Mouse (Mus musculus) C2C12 (cell line): Measurements from ENCODE around the gene Aldoart2. TPM values are rescaled to one million over a fixed set of nuclear protein-coding genes. Genes with fewer than 3 reads are reported as not detected.

ENCODE experiments used
- H3K27me3 ChIP-seq: one replicate; pipeline ENCODE4 v1.6.1; 2011; ENCODE audit not compliant: control insufficient read depth, insufficient read depth, insufficient read length
- H3K36me3 ChIP-seq: one replicate; pipeline ENCODE4 v1.6.1; 2011; ENCODE audit not compliant: control insufficient read depth, insufficient read depth
- H3K4me3 ChIP-seq: one replicate; pipeline ENCODE4 v1.5.1; 2011; ENCODE audit warnings: mild to moderate bottlenecking, control low read depth; ENCODE audit not compliant: poor library complexity, insufficient read depth, severe bottlenecking
- H3K79me2 ChIP-seq: one replicate; pipeline ENCODE4 v1.6.1; 2011; ENCODE audit not compliant: control insufficient read depth, insufficient read depth
- H3K79me3 ChIP-seq: one replicate; pipeline ENCODE4 v1.6.1; 2011; ENCODE audit warnings: low read depth, control low read depth
- H3ac ChIP-seq: one replicate; pipeline ENCODE3; 2011; ENCODE audit warnings: low read depth; ENCODE audit not compliant: control insufficient read depth, insufficient read length
- CEBPB ChIP-seq: IDR thresholded peaks from one replicate; pipeline ENCODE4 v1.6.1; 2011; ENCODE audit warnings: low read depth, mild to moderate bottlenecking, control low read depth, moderate library complexity
- CTCF ChIP-seq: IDR thresholded peaks from one replicate; pipeline ENCODE4 v1.5.1; 2011; ENCODE audit not compliant: control insufficient read depth, insufficient read depth, insufficient read length
- FOSL1 ChIP-seq: IDR thresholded peaks from one replicate; pipeline ENCODE4 v1.8.0; 2011; ENCODE audit warnings: mild to moderate bottlenecking, low read length; ENCODE audit not compliant: poor library complexity, insufficient read depth, severe bottlenecking
- MAX ChIP-seq: IDR thresholded peaks from one replicate; pipeline ENCODE4 v1.6.1; 2011; ENCODE audit warnings: mild to moderate bottlenecking, control low read depth
- MYOD1 ChIP-seq: IDR thresholded peaks from one replicate; pipeline ENCODE4 v1.6.1; 2011; ENCODE audit warnings: low read depth; ENCODE audit not compliant: control insufficient read depth, insufficient read length
- MYOG ChIP-seq: IDR thresholded peaks from one replicate; pipeline ENCODE4 v1.6.1; 2011; ENCODE audit not compliant: control insufficient read depth, insufficient read length; ENCODE audit errors: extremely low read depth
- USF1 ChIP-seq: IDR thresholded peaks from one replicate; pipeline ENCODE4 v1.6.1; 2011; ENCODE audit warnings: low read depth, mild to moderate bottlenecking, control low read depth, moderate library complexity
- polyA plus RNA-seq: library from polyadenylated mRNA; unstranded; fragments of >200 nt; fragmentation: generic; extraction: Trizol; gene quantifications from one replicate; pipeline ENCODE4 v1.2.1, GENCODE M21; 2012; ENCODE audit warnings: missing spikeins

The Aldoart2 gene
- polyA plus RNA-seq, 1 experiment: not detected

DNA sequence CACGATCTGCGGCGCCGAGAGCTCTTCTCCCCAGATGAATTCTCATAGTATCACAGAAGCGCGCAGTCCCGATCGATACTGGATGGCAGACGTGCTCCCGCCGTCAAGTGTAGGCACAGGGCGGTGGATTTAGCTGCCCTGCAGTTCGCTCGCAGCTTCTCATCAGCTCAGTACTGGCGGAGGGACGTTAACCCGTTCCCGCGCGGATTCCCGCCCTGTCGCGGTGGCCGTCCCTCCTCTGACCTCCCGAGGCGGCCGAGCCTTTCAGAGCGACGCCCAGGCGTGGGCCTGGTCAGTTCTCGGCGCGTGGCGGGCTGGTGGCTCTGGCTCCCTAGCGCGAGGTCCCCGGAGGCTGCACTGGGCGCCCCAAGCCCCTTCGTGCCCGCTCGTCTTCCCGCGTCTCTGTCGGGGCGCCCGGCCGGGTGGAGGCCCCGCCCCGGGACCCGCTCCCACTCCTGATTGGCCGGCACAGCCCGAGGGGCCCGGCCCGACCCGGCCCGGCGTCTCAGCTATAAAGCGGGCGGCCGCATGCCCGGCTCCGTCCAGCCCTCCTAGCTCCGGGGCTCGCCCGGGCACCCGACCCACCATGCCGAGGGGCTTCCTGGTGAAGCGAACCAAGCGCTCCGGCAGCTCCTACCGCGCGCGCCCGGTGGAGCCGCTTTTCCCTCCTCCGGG, 34.0 kb downstream of the Aldoart2 start, which contains the start of gene Insm2:
Insm2 (plus strand) TSS at position 541 of the 675 bp plus-strand sequence.
- H3K79me2 ChIP-seq: no peaks in the 10 kb centered on the region
- no peak within 1 kb of the TSS for H3K4me3 ChIP-seq
- TF ChIP-seq MYOD1: no peak
- no peak for TF ChIP-seq FOSL1
- TF ChIP-seq USF1: no peak
- no peak for TF ChIP-seq CTCF
- no peak for TF ChIP-seq MYOG
- no peak for TF ChIP-seq MAX
- no peak for TF ChIP-seq CEBPB
- H3K79me3 ChIP-seq: no peaks in the 10 kb centered on the region
- H3K27me3 ChIP-seq: peaks cover 6% of the 10 kb centered on the region
- no peaks in the 10 kb centered on the region for H3K36me3 ChIP-seq
- H3ac ChIP-seq: no peak within 1 kb of the TSS

DNA sequence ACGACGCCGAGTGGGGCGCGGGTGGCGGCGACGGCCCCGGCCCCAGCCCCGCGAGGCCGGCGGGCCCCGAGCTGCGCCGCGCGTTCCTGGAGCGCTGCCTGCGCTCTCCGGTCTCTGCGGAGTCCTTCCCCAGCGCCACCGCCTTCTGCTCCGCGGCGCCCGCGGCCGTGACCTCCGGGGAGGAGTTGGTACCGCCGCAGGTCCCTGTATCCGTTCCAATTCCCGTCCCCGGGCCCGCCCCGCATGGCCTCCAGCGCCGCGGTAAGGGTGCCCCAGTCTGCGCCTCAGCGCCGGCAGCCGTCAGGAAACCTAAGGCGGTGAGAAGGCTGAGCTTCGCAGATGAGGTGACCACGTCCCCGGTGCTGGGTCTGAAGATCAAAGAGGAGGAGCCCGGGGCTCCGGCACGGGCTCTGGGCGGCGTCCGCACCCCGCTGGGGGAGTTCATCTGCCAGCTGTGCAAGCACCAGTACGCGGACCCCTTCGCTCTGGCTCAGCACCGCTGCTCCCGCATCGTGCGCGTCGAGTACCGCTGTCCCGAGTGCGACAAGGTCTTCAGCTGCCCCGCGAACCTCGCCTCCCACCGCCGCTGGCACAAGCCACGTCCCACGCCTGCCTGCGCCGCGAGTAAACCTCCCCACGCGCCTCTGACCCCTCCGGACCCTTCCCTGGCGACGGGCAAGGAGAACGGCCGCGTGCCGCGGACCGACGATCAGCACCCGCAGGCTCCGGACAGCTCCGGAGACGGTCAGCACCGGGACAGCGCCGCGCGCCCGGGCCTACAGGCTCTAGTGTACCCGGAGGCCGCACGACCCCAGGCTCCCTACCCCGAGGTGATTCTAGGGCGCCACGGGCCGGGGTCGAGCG, 34.8 kb downstream of the Aldoart2 start:
- Histone ChIP-seq H3K79me2 (no peaks in the 10 kb centered on the region), H3ac (no peak overlapping the region), H3K36me3 (no peaks in the 10 kb centered on the region), H3K27me3 (peaks cover 6% of the 10 kb centered on the region), H3K79me3 (no peaks in the 10 kb centered on the region), H3K4me3 (no peak overlapping the region)
- no peak for TF ChIP-seq CTCF
- TF ChIP-seq FOSL1: no peak
- no peak for TF ChIP-seq USF1
- TF ChIP-seq MYOD1: no peak
- no peak for TF ChIP-seq MYOG
- no peak for TF ChIP-seq CEBPB
- TF ChIP-seq MAX: no peak

DNA sequence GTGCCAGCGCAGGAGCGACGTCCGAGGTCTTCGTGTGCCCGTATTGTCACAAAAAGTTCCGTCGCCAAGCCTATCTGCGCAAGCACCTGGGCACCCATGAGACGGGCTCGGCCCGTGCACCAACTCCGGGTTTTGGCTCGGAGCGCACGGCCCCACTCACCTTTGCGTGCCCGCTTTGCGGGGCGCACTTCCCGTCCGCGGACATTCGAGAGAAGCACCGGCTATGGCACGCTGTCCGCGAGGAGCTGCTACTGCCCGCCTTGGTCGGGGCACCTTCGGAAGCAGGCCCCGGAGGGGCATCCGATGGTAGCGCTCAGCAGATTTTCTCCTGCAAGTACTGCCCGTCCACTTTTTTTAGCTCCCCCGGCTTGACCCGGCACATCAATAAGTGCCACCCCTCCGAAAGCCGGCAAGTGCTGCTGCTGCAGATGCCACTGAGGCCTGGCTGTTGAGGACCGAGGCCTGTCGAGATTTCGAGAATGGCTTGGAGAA, 35.5 kb downstream of the Aldoart2 start:
- no peak overlapping the region for H3ac ChIP-seq
- no peaks in the 10 kb centered on the region for H3K36me3 ChIP-seq
- peaks cover 6% of the 10 kb centered on the region for H3K27me3 ChIP-seq
- no peak overlapping the region for H3K4me3 ChIP-seq
- no peaks in the 10 kb centered on the region for H3K79me3 ChIP-seq
- no peak for TF ChIP-seq MYOD1
- H3K79me2 ChIP-seq: no peaks in the 10 kb centered on the region

DNA sequence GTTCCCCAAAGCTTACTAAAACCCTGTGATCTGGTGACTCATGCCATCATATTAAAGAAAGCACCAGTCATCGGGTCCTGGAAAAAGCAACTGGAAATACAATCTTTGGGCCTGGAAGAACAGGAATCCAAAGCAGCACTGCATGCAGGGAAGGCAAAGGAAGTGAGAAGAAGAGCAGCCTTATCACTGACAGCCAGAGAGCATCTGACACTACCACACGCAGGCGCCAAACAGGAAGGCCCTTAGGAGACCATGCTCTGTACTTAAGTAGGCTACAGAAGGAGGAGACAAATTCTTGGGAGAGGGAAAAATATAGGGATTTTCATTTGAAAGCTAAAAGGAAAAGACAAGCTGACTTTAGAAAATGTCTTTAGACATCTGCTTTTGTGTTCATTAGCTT, 39.4 kb downstream of the Aldoart2 start:
- Histone ChIP-seq H3ac (no peak overlapping the region), H3K36me3 (no peaks in the 10 kb centered on the region), H3K27me3 (no peaks in the 10 kb centered on the region), H3K79me2 (no peaks in the 10 kb centered on the region), H3K79me3 (no peaks in the 10 kb centered on the region), H3K4me3 (no peak overlapping the region)
- TF ChIP-seq MYOD1 (no peak), CTCF (no peak), USF1 (no peak), CEBPB (no peak), MAX (no peak), MYOG (no peak), FOSL1 (no peak)

DNA sequence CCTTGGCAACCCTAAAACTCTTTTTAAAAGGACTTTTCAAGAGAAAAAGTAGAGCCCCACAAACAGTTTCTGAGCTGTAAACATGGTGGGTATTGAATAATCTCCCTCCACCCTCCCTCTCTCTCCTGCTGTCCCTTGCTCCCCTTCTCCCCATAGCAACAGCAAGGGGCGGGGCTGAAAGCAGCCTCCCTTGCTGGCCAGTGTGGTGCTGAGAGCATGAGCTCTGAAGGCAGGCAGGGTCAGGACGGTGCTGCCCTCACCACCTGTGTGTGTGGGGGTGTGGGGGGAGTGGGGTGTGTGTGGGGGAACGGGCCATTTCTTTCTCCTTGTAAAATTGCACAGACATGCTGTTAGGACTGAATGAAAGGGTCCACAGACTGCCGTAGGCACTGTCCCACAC, 42.9 kb downstream of the Aldoart2 start:
- Histone ChIP-seq H3ac (no peak overlapping the region), H3K36me3 (no peaks in the 10 kb centered on the region), H3K79me2 (no peaks in the 10 kb centered on the region), H3K79me3 (no peaks in the 10 kb centered on the region), H3K4me3 (no peak overlapping the region), H3K27me3 (no peaks in the 10 kb centered on the region)
- TF ChIP-seq CTCF (no peak), MYOG (no peak), MAX (no peak), CEBPB (no peak), FOSL1 (no peak), MYOD1 (no peak), USF1 (no peak)
